8 mouse cellular contexts compared by ENCODE assay signal in genomic region chr8:91800523-91801240, GRCm38 (mm10). TPM values are rescaled to one million over a fixed set of nuclear protein-coding genes. Genes with fewer than 3 reads are reported as not detected.
DNase-seq lines count a peak whose midpoint lies in the region; ATAC-seq and TF ChIP-seq lines count a peak whose summit lies in the region.

No protein-coding gene starts in this region.

- H3K9me3 ChIP-seq in heart, embryonic 11.5 days (replicated peaks; ENCODE audit: control insufficient read depth, low read length) = no peaks in the 10 kb centered on the region
- no peaks in the 10 kb centered on the region for H3K9me3 ChIP-seq in midbrain, postnatal 0 days (ENCODE audit: low read length)

- no peak for TF ChIP-seq POLR2A in kidney, adult 2 months (IDR thresholded peaks at IDR 0.05; ENCODE audit: low read depth, low read length)

- intact Hi-C loops in left cerebral cortex, postnatal 25 days (cut with DNase I) = loop anchor here (2.0 to 5.0 kb wide), 3 partner anchors 262 to 564 kb away; no protein-coding TSS in a partner anchor

- H3K36me3 ChIP-seq in kidney, adult 2 months (ENCODE audit: control insufficient read depth, insufficient read depth, low read length) = peaks cover 2% of the 10 kb centered on the region
- no peaks in the 10 kb centered on the region for H3K36me3 ChIP-seq in heart, embryonic 11.5 days (ENCODE audit: control insufficient read depth, insufficient read depth, low read length)
- no peaks in the 10 kb centered on the region for H3K36me3 ChIP-seq in midbrain, postnatal 0 days (ENCODE audit: insufficient read depth, low read length)

- H3K27ac ChIP-seq in kidney, adult 2 months (ENCODE audit: insufficient read depth, low read depth, low read length) = peak overlapping the region; percentile 86
- no peak overlapping the region; the same call in 1 of the 2 replicates for H3K27ac ChIP-seq in brown adipose tissue, adult 24 weeks (replicated peaks; ENCODE audit: low read depth, low read length)
- H3K27ac ChIP-seq in heart, embryonic 11.5 days (ENCODE audit: low read depth, low read length) = peak overlapping the region; percentile 94
- H3K27ac ChIP-seq in midbrain, postnatal 0 days (ENCODE audit: low read depth, low read length) = peak overlapping the region; percentile 68

- no peak for ATAC-seq in heart, embryonic 11.5 days (replicated peaks; ENCODE audit: insufficient number of reproducible peaks, low FRiP score, low TSS enrichment)
- ATAC-seq in midbrain, postnatal 0 days (ENCODE audit: low FRiP score) = peak; percentile 13; the same call in 1 of the 2 replicates

- H3K9ac ChIP-seq in heart, embryonic 11.5 days (ENCODE audit: low read depth, low read length) = peak overlapping the region; percentile 88
- H3K9ac ChIP-seq in midbrain, postnatal 0 days (replicated peaks; ENCODE audit: low read length, poor library complexity, severe bottlenecking) = peak overlapping the region; percentile 65

- peak overlapping the region; percentile 89 for H3K4me2 ChIP-seq in heart, embryonic 11.5 days
- peak overlapping the region; percentile 74 for H3K4me2 ChIP-seq in midbrain, postnatal 0 days (ENCODE audit: low read depth, low read length, poor library complexity, severe bottlenecking)

- H3K4me3 ChIP-seq in kidney, adult 2 months (ENCODE audit: insufficient read depth, low read depth, low read length) = peak overlapping the region; percentile 73
- peak overlapping the region; percentile 69 for H3K4me3 ChIP-seq in brown adipose tissue, adult 24 weeks (ENCODE audit: insufficient read depth, low read depth, low read length)
- peak overlapping the region; percentile 61 for H3K4me3 ChIP-seq in heart, embryonic 11.5 days (ENCODE audit: low read depth, low read length)
- H3K4me3 ChIP-seq in midbrain, postnatal 0 days (ENCODE audit: low read depth, low read length) = peak overlapping the region; percentile 55

- no peak for TF ChIP-seq CTCF in kidney, adult 2 months (conservative IDR thresholded peaks at IDR 0.05; ENCODE audit: insufficient read depth, insufficient read length, low read depth, low read length)
- no peak for TF ChIP-seq CTCF in midbrain, postnatal 0 days (IDR thresholded peaks at IDR 0.05)

- 1% methylated on average over 64 of the region's 64 CpGs for WGBS in kidney, adult 2 months
- WGBS in heart, embryonic 11.5 days (ENCODE audit: insufficient replicate concordance) = under 1% methylated on average over 54 of the region's 64 CpGs
- WGBS in midbrain, postnatal 0 days = under 1% methylated on average over 62 of the region's 64 CpGs

- H3K4me1 ChIP-seq in kidney, adult 2 months (ENCODE audit: control insufficient read depth, insufficient read depth, low read length) = no peaks in the 10 kb centered on the region
- no peaks in the 10 kb centered on the region; the same call in 1 of the 2 replicates for H3K4me1 ChIP-seq in brown adipose tissue, adult 24 weeks (ENCODE audit: control insufficient read depth, insufficient read depth, insufficient read length, low read length)
- peaks cover 29% of the 10 kb centered on the region for H3K4me1 ChIP-seq in heart, embryonic 11.5 days (ENCODE audit: control insufficient read depth, insufficient read depth, low read length)
- H3K4me1 ChIP-seq in midbrain, postnatal 0 days (ENCODE audit: insufficient read depth, low read length) = 0 out of 2 replicates have a peak, but pooled peaks cover 4% of the 10 kb centered on the region

- no peaks in the 10 kb centered on the region for H3K27me3 ChIP-seq in kidney, adult 2 months (replicated peaks; ENCODE audit: control insufficient read depth, insufficient read depth, low read length)
- peaks cover 63% of the 10 kb centered on the region for H3K27me3 ChIP-seq in heart, embryonic 11.5 days (ENCODE audit: control insufficient read depth, insufficient read depth, low read length)
- peaks cover 30% of the 10 kb centered on the region for H3K27me3 ChIP-seq in midbrain, postnatal 0 days (ENCODE audit: insufficient read depth, low read length)

- peak; percentile 34 for DNase-seq in kidney, adult 2 months
- DNase-seq in kidney, adult 11 months = no peak
- peak; percentile 26 to 56 for DNase-seq in kidney, postnatal 25 days
- no peak for DNase-seq in midbrain, postnatal 0 days (ENCODE audit: low spot score)
- DNase-seq in layer of hippocampus, postnatal 14 days (ENCODE audit: low spot score in 2 of 2) = no peak
- DNase-seq in left cerebral cortex, postnatal 25 days (ENCODE audit: low spot score in 2 of 2) = no peak

RNA-seq across cellular contexts. Expression of gene Irx3, which starts 1.2 kb away (rescaled TPM):
- polyA plus RNA-seq in kidney, adult 2 months (2012; rRNA removed) = 22.3 and 28.5 TPM in 2 replicates
- polyA plus RNA-seq in brown adipose tissue, adult 24 weeks (2012; ENCODE audit: insufficient read depth, insufficient read length, missing spikeins) = 1.3 and 1.6 TPM in 2 replicates
- polyA plus RNA-seq in heart, embryonic 11.5 days (2014; fragmentation: Nextera tagmentation; extraction: Ambion mirVana) = 7.9 and 8.6 TPM in 2 replicates
- total RNA-seq in midbrain, postnatal 0 days (2014; rRNA removed) = 27.2 and 27.3 TPM in 2 replicates
- 10.6 and 13.4 TPM in 2 replicates for polyA plus RNA-seq in midbrain, postnatal 0 days (2015; fragmentation: Nextera tagmentation; extraction: Ambion mirVana)
- under 1 TPM; 0.23 to 0.29 TPM for total RNA-seq in layer of hippocampus, postnatal 14 days (2021)
- total RNA-seq in left cerebral cortex, postnatal 25 days (2021) = under 1 TPM; 0.16 to 0.21 TPM

Comparison
In these comparisons a context has a peak if more than half of its experiments do, and no peak if none do; other contexts are left out.
1. DNase-seq: peak in kidney, adult 2 months (single experiment) and kidney, postnatal 25 days (2 of 2); none in kidney, adult 11 months (single experiment), midbrain, postnatal 0 days (single experiment), layer of hippocampus, postnatal 14 days (0 of 2) and left cerebral cortex, postnatal 25 days (0 of 2).
2. Peak in every context shown above with its lines, with median percentiles within 50 percentile points of each other: H3K4me3 ChIP-seq.